Mouse (Mus musculus) intestine, embryonic 14.5 days (tissue): ENCODE results near the gene Setx. TPM values are rescaled to one million over a fixed set of nuclear protein-coding genes. Genes with fewer than 3 reads are reported as not detected.

Experiments
- ATAC-seq: fragments of 200-750 bp; cut with Nextera tagmentation; replicated peaks from 2 replicates; pipeline ENCODE4 v1.8.0; 2017; ENCODE audit warnings: low read depth, moderate number of reproducible peaks, moderate TSS enrichment, moderate library complexity; ENCODE audit not compliant: low FRiP score, low TSS enrichment
- DNase-seq: peaks from one replicate; pipeline ENCODE4 v3.0.0-alpha.2; 2018; ENCODE audit warnings: low spot score
- H3K27ac ChIP-seq: fragments of 300-500 bp; sonication (generic); 2 replicates; pipeline ENCODE4 v1.5.1; 2014; ENCODE audit warnings: low read depth, mild to moderate bottlenecking, control low read depth
- H3K27me3 ChIP-seq: fragments of 300-500 bp; sonication (generic); replicated peaks from 2 replicates; pipeline ENCODE4 v1.6.1; 2014; ENCODE audit warnings: low read length, control low read depth; ENCODE audit not compliant: control insufficient read depth, insufficient read depth
- H3K36me3 ChIP-seq: fragments of 300-500 bp; sonication (generic); 2 replicates; pipeline ENCODE4 v1.6.1; 2014; ENCODE audit warnings: low read length, control low read depth; ENCODE audit not compliant: control insufficient read depth, insufficient read depth
- H3K4me1 ChIP-seq: fragments of 300-500 bp; sonication (generic); replicated peaks from 2 replicates; pipeline ENCODE4 v1.6.1; 2014; ENCODE audit warnings: low read length, control low read depth, mixed read lengths; ENCODE audit not compliant: control insufficient read depth, insufficient read depth
- H3K4me2 ChIP-seq: fragments of 300-500 bp; sonication (generic); 2 replicates; pipeline ENCODE4 v1.6.1; 2014; ENCODE audit warnings: low read length
- H3K4me3 ChIP-seq: fragments of 300-500 bp; sonication (generic); 2 replicates; pipeline ENCODE4 v1.5.1; 2014; ENCODE audit warnings: low read depth, low read length, control low read depth, mixed read lengths
- H3K9ac ChIP-seq: fragments of 300-500 bp; sonication (generic); 2 replicates; pipeline ENCODE4 v1.6.1; 2014; ENCODE audit warnings: mild to moderate bottlenecking, low read length
- H3K9me3 ChIP-seq: fragments of 300-500 bp; sonication (generic); 2 replicates; pipeline ENCODE4 v1.6.1; 2016; ENCODE audit warnings: low read length, control low read depth; ENCODE audit not compliant: control insufficient read depth
- WGBS: fragments of 180-500 bp; shearing (Covaris S2); extraction: QIAGEN DNeasy Blood & Tissue Kit; methylation state at CpG from one replicate; pipeline ENCODE4 v1.1.7; 2014; 5-methylcytosine and 5-hydroxymethylcytosine counted together
- polyA plus RNA-seq: library from polyadenylated mRNA; unstranded; fragments of >200 nt; fragmentation: Nextera tagmentation; extraction: Ambion mirVana; gene quantifications from 2 replicates; pipeline ENCODE4 v1.2.1, GENCODE M21; 2014

Gene Setx
- polyA plus RNA-seq, 1 experiment from 2014 or later = 14.1 TPM

DNA sequence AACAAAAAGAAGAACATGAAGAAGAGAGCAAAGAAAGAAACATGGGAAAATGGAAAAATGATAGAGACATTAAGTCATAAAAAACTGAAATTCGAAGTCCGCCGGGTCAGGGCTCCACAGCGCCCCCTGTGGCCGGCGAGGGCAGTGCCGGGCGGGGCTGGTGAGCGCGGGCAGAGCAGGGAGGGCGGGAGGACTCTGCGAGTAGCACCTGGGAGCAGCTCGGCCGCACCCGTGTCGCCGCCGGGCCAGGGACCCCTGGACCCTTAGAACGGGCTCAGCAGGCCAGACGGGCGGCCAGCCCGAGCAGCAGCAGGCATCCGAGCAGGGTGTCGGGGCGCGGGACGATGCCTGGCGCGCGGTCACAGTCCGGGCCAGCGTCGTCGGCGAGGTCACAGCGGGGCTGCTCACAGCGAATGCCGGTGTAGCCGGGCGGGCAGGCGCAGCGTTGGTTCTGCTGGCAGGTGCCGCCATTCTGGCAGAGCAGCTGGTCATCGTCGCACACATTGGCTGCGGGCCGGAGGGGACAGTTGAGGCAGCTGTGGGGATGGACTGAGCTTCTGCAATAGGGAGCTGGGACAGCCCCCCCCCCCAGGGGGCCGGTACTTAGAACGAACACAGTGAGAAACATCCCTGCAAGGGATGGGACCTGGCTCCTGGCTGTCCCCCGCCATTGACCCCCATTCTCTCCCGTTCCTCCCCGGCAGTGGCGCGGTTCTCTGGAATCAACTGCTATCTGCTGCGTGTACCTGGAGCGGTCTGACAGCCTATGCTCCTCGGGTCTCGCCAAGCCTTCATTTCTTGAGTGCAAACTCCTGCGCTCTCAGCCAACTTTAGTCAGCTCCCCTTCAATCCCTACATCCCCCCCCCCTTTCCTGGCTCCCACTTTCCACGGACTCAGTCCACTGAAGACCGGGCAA lies 70.8 kb downstream of the Setx start:
- peak overlapping the region; percentile 27; the same call in 1 of the 2 replicates for H3K9ac ChIP-seq
- H3K4me1 ChIP-seq = no peaks in the 10 kb centered on the region
- H3K9me3 ChIP-seq = no peaks in the 10 kb centered on the region
- H3K27ac ChIP-seq = no peak overlapping the region
- WGBS = under 1% methylated on average over 59 of the region's 61 CpGs
- no peaks in the 10 kb centered on the region for H3K36me3 ChIP-seq
- peak; percentile 94 for DNase-seq
- peak overlapping the region; percentile 89 for H3K4me2 ChIP-seq
- 0 out of 2 replicates have a peak, but pooled peaks have one; percentile 56 for ATAC-seq
- peaks cover 23% of the 10 kb centered on the region for H3K27me3 ChIP-seq
- peak overlapping the region; percentile 40 for H3K4me3 ChIP-seq

DNA sequence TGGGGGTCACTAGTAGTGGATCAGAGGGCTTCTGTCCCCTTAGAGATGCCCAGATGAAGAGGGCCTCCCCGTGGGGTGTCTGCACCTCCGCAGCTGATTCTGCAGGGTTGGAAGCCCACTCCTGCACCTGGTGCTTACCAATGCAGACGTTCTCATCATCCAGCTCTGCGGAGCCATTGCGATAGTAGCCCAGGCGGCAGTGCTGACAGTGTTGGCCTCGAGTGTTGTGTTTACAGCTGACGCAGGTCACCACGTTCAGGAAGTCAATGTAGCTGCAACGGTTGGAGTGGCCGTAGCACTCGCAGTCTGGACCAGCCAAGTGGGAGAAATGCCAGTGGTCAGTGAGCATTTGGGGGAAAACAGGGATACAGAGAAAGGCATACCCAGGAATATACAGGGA lies 72.9 kb downstream of the Setx start:
- no peak overlapping the region for H3K4me3 ChIP-seq
- H3K9ac ChIP-seq = no peak overlapping the region
- WGBS = 62% methylated on average over 12 of the region's 12 CpGs
- H3K4me1 ChIP-seq = no peaks in the 10 kb centered on the region
- H3K9me3 ChIP-seq = no peaks in the 10 kb centered on the region
- DNase-seq (no peak), ATAC-seq (no peak)
- H3K27me3 ChIP-seq = peaks cover 23% of the 10 kb centered on the region
- no peak overlapping the region for H3K4me2 ChIP-seq
- no peak overlapping the region for H3K27ac ChIP-seq
- H3K36me3 ChIP-seq = no peaks in the 10 kb centered on the region

GRCm38 (mm10) chr2:29198446-29198845 lies 74.5 kb downstream of the Setx start:
- Histone ChIP-seq H3K36me3 (no peaks in the 10 kb centered on the region), H3K9me3 (no peaks in the 10 kb centered on the region), H3K27ac (no peak overlapping the region), H3K4me3 (no peak overlapping the region), H3K4me1 (no peaks in the 10 kb centered on the region), H3K4me2 (no peak overlapping the region), H3K9ac (no peak overlapping the region), H3K27me3 (peaks cover 23% of the 10 kb centered on the region)
- WGBS = 74% methylated on average over 5 of the region's 5 CpGs
- ATAC-seq (no peak), DNase-seq (no peak)

GRCm38 (mm10) chr2:29199909-29200308 lies 75.9 kb downstream of the Setx start:
- WGBS = 0% methylated on average over 3 of the region's 3 CpGs
- no peak overlapping the region for H3K4me3 ChIP-seq
- ATAC-seq = no peak
- no peak overlapping the region for H3K27ac ChIP-seq
- peaks cover 23% of the 10 kb centered on the region for H3K27me3 ChIP-seq
- no peaks in the 10 kb centered on the region for H3K4me1 ChIP-seq
- peak; percentile 74 for DNase-seq
- no peak overlapping the region for H3K9ac ChIP-seq
- no peaks in the 10 kb centered on the region for H3K9me3 ChIP-seq
- H3K4me2 ChIP-seq = no peak overlapping the region
- H3K36me3 ChIP-seq = no peaks in the 10 kb centered on the region

GRCm38 (mm10) chr2:29201223-29201955 lies 77.4 kb downstream of the Setx start:
- DNase-seq (no peak), ATAC-seq (no peak)
- Histone ChIP-seq H3K27ac (no peak overlapping the region), H3K9ac (no peak overlapping the region), H3K4me3 (no peak overlapping the region), H3K36me3 (no peaks in the 10 kb centered on the region), H3K4me2 (no peak overlapping the region), H3K4me1 (no peaks in the 10 kb centered on the region), H3K27me3 (peaks cover 13% of the 10 kb centered on the region; the same call in 1 of the 2 replicates), H3K9me3 (no peaks in the 10 kb centered on the region)
- WGBS = 64% methylated on average over 11 of the region's 11 CpGs

DNA sequence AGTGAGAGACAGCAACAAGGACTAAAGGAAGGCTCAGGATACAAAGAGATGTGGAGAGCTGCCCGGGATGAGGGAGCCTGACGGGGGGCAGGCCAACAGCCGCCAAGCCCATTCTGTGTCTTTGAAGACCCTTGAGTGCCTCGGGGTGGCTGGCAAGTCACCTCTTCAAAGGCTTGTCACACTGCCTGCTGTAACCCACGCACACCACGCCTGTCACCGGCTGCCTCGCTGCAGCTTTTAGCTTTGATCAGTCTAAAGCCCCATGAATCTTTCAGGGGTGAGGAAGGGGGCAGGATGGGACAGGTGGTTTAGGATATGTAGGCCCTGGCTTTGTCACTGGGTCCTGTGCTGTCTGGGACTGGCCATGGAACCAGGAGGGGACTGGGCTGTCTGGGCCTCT lies 82.2 kb downstream of the Setx start:
- WGBS = 26% methylated on average over 8 of the region's 8 CpGs
- ATAC-seq = no peak
- no peaks in the 10 kb centered on the region for H3K27me3 ChIP-seq
- H3K4me2 ChIP-seq = no peak overlapping the region
- H3K4me3 ChIP-seq = no peak overlapping the region
- H3K36me3 ChIP-seq = no peaks in the 10 kb centered on the region
- H3K9ac ChIP-seq = no peak overlapping the region
- no peak overlapping the region for H3K27ac ChIP-seq
- H3K9me3 ChIP-seq = no peaks in the 10 kb centered on the region
- no peaks in the 10 kb centered on the region for H3K4me1 ChIP-seq
- no peak for DNase-seq

- Histone ChIP-seq H3K27me3 (no peaks in the 10 kb centered on the region), H3K4me1 (no peaks in the 10 kb centered on the region), H3K4me3 (no peak overlapping the region), H3K9me3 (no peaks in the 10 kb centered on the region), H3K36me3 (no peaks in the 10 kb centered on the region), H3K4me2 (no peak overlapping the region), H3K9ac (no peak overlapping the region), H3K27ac (no peak overlapping the region)
- DNase-seq (no peak), ATAC-seq (no peak)
- WGBS = 57% methylated on average over 8 of the region's 8 CpGs
These were observed 92.5 kb downstream of the Setx start for GRCm38 (mm10) chr2:29216286-29217012.

- H3K4me1 ChIP-seq = no peaks in the 10 kb centered on the region
- no peak overlapping the region for H3K4me2 ChIP-seq
- no peaks in the 10 kb centered on the region for H3K27me3 ChIP-seq
- H3K9me3 ChIP-seq = no peaks in the 10 kb centered on the region
- H3K36me3 ChIP-seq = no peaks in the 10 kb centered on the region
- no peak for ATAC-seq
- WGBS = 90% methylated on average over 5 of the region's 5 CpGs
- no peak overlapping the region for H3K27ac ChIP-seq
- no peak for DNase-seq
- H3K9ac ChIP-seq = no peak overlapping the region
- no peak overlapping the region for H3K4me3 ChIP-seq
These were observed 93.1 kb downstream of the Setx start for GRCm38 (mm10) chr2:29217042-29217441.
